Mouse (Mus musculus) cerebral cortex, adult 2 months (tissue): Measurements from ENCODE around the gene Srsf6.

Source experiments
- WGBS: fragments of 180-500 bp; shearing (Covaris S2); methylation state at CpG from one replicate; pipeline ENCODE4 v1.1.7; 2018; 5-methylcytosine and 5-hydroxymethylcytosine counted together

Srsf6 gene

DNA sequence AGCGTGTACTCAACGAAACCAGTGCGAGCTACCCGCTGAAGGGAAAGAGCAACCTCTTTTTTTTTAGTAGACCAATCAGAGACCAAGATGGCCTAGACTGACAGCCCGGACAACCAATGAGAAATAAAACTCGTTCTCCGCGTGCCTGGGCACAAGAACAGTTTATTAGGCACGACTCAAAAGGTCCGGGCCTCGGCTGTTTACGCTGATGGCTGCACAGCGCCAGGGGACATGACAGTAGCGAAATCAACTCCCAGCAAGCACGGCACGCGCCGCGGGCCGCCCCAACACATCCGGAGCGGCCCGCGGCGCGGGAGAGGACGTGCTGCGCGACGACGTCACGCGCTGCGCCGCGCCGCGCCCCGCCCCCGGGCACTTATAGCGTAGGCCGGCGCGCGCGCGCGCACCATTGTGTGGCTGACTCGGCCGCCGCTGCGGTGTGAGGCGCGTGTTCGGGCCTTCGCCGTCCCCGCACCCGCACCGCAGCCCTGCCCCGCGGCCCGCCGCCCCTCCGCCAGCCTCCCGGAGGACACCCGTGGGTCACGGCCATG lies at the start of gene Srsf6:
Gene Srsf6, plus strand, starts transcription at position 406 of the 551 bp plus-strand sequence.
- WGBS: under 1% methylated on average over 46 of the region's 68 CpGs

DNA sequence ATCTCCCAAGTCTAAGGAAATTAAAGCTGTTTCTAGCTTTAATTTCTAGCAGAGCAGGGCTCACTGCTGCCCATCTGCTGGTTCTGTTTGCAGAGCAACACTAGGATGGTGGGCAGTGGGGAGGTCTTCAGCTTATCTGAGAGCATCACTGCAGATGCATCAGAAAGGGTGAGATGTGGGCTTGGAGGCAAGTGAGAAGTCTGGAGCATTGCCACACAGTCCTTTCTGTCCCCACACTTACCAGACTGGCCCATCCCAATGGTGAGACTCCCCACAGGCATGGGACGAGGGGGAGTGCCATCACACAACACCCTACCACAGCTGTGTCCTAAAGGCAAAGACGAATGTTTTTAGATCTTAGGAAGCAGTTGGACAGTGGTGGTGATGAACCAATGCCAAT lies 47.2 kb upstream of the Srsf6 start:
- 72% methylated on average over 2 of the region's 2 CpGs for WGBS

DNA sequence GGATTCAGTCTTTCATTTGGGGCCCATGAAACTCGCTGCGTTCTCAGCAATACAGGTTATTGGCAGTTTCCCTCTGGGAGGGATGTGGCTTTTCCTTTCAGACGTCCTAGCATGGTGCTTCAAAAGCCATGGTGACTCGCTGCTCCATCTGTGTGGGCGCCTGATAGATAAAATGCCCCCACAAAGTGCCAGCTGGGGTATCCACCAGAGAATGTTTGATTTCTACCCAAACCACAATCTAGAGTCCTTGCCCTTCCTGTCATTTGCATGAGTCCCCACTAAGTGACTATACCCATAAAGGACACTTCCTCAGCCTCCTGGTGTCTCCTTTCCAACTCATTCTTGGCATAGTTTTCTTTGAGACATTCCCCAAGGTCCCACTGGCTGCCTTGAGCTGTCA lies 44.2 kb upstream of the Srsf6 start:
- 41% methylated on average over 5 of the region's 5 CpGs for WGBS

DNA sequence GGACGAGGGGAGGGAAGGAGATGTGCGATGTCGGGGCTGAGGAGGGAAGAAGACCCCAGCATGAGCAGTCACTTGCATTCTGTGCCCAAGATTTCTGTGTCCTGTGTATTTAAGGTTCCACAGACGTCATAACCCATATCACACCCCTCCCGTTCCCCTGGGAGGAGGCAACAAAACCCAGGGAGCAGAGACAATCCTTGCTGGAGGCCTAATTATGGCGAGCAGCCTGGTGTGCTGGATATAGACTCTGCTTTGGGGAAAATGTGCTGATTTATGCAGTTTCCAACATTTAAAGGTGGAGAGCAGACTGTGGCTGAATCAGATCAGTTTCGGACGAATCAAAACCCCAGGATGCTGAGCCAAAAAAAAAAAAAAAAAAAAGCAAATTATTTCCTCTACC lies 42.7 kb upstream of the Srsf6 start:
- 49% methylated on average over 8 of the region's 8 CpGs for WGBS

DNA sequence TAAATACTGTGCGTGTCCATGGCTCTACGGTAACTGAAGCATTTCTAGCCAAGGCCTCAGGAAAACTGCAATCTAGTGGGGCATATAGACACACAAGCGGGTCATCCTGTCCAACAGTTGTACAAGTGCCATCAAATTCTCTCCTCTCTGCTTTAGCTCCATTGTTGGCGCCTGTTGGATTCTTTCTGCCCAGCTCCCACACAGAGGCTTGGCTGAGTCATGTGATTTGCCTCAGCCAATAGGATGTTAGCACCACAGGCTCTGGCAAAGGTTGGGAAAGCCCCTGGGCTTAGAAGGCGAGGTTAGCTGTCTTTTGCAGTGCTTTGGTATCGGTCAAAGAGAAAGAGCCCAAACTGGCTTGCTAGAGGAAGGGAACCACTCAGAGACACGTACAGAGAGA lies 42.1 kb upstream of the Srsf6 start:
- 52% methylated on average over 7 of the region's 7 CpGs for WGBS

DNA sequence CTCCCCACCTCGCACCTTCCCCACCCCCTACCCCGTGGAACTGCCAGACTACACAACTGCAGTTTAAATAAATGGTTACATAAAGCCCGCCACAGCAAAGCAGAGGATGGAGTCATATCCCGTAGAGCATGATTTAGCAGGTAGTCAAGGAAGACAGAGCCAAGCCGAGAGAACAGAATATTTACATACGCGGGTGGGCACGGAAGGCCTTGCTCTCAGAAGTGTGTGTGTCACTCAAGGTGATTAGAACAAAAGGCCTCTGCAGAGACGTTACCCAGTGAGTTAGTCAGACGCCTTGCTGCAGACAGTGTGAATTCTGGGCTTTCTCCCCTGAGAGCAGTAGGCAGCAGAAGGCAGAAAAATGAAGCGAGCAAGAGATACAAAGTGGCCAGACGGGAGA lies 41.6 kb upstream of the Srsf6 start:
- WGBS: 55% methylated on average over 12 of the region's 12 CpGs

DNA sequence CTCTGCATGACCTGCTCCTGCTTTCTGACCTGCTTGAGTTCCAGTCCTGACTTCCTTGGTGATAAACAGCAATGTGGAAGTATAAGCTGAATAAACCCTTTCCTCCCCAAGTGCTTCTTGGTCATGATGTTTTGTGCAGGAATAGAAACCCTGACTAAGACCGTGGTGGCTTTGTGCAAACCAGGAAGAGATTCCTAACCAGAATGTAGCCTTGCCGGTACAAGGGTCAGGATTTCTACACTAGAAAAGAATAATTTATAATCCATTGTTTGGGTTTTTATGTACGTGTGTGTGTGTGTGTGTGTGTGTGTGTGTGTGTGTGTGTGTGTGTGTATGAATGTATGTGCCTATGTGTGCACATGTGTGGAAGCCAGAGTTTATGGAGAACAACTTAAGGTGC lies 38.3 kb upstream of the Srsf6 start:
- 83% methylated on average over 3 of the region's 3 CpGs for WGBS

DNA sequence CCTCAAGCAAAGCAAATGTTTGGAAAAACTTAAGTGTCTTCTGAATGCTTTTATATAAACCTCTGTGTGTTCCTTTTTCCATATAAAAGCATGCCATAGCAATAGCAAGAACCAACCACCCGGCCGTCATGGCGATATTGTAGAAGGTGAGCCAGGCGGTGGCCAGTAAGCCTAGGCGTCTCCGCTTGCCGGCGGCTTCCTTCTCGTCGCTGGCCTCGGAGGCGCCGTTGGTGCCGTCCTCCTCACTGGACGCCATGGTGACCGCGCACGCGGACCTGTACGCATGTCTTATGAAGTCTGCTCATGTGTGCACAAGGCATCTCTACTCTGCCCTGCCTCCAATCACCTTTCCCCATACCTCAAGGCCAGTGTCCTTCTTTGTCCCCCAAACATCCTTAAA lies 32.1 kb upstream of the Srsf6 start:
- WGBS: 93% methylated on average over 20 of the region's 20 CpGs

DNA sequence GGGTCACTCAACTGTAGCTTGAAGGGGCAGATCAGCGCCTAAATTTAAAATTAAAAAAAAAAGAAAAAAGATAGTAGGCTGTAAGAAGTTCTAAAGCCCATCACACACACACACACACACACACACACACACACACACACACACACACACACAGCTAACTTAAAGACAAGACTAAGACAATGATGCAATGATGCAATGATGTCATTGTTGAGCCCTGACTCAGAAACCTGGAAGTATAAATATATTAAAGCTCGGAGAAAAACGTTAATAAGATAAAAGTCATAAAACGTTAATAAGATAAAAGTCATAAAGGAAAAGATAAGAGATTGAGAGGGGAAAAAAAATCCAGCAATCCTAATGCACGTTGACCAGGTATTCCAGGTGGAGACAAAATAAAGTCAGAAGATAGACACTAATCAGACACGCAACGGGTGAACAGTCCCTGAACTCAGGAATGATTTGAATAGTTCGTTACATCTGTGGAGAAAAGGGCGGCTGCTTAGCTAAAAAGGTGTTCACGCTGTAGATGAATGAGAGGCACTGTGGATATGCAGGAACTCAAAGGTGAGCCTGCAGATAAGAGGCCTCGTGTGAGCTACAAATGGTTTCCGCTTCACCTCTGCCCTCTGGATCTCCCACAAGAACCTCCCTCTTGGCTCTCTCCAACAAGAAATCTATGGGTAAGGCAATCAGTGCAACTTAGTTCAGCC lies 31.3 kb upstream of the Srsf6 start:
- 81% methylated on average over 12 of the region's 12 CpGs for WGBS

DNA sequence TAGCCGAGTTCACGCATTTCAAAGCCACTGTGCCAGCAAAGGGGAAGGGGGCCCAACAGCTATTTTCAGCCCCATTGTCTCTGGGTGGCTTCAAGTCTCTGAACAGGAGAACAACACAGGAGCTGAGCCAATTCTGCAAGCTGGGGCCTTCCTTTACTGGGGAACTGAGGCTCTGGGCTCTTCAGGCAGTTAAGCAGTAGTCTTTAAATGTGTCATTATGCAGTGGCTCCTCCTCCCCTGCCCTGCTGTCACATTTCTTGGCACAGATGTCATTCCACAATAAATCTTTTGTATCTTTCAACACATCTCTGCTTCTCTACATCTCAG lies 30.8 kb upstream of the Srsf6 start:
- WGBS: 62% methylated on average over 2 of the region's 2 CpGs

DNA sequence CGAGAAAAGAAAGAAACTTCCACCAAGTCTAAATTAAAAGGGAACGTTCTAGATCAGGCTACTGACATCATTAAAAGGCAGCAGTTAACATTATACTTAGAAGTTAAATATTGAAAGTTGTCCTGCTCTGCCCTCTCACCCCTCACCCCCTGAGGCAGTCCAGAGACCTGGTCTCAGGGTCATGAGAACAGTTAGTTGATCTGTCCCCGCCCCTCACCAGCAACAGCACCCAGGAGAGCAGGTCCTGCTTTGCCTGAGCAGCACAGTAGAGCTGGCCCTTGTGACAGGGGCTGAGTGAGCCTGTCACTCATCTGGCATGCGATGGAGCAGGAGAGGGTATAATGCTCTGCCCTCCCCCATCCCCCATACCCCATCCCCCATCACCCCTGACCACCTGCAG lies 25.4 kb upstream of the Srsf6 start:
- 87% methylated on average over 4 of the region's 4 CpGs for WGBS

DNA sequence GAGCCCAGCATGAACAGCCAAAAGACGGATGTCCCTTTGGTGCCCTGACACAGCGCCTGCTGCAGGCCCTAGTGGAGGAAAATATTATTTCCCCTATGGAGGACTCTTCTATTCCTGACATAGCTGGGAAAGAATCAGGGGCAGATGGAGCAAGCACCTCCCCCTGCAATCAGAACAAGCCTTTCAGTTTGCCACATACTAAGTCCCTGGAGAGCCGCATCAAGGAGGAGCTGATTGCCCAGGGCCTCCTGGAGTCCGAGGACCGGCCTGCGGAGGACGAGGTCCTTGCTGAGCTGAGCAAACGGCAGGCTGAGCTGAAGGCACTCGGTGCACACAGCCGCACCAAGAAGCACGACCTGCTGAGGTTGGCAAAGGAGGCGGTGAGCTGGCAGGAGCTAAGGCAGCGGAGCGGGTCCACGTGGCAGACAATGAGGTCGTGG lies 23.3 kb upstream of the Srsf6 start:
- 47% methylated on average over 16 of the region's 16 CpGs for WGBS

DNA sequence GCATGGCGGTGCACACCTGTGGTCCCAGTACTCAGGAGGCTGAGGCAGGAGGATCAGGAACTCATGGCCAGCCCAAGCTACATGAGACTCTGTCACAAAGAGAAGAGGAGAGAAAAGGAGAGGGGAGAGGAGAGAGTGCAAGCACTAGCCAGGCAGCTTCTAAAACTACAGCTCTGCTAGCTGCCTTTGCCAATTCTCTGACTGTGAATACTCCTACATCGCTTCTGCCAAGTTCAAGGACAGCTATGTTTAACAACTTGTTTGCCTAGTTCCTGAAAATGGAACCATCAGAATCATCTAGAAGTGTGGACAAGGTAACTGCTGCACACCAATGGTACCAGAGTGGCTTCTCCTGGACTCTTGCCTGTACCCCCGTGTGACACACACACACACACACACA lies 17.3 kb upstream of the Srsf6 start:
- WGBS: 40% methylated on average over 3 of the region's 3 CpGs

DNA sequence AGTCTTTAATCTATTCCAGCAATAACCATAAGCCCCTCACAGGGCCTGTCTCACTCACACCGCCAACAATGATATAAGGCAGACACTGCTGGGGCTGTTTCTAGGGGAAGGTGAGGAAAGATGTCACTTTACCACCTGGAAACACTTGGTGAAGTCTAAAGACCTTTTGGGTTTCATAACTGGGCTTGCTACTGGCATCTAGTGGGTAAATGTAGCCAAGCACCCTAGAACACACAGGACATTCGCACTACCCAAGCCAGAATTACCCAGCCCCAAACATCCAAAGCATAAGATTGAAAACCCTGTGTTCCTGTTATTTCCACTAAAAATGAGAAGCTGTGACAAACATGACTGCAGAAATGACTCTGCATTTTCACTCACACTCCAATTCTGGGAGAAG lies 16.8 kb upstream of the Srsf6 start:
- WGBS: 29% methylated on average over 2 of the region's 2 CpGs

DNA sequence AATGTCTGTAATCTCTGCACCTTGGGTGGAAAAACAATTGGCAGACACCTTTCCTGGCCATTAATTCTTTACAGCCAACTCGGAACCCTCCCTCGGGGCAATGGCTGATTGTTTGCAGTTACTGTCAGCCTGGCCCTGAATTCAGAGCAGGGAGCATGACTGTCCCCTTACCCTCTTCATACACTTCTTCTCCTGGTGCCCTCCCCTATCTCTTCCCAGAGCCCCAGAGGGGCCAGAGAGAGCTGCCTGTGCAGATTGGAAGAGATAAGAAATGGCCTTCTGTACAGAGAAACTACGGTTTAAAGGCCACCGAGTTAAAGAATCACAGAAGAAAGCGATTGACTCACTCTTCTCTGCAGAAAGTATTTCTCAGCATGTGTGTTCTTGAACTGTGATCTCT lies 11.4 kb upstream of the Srsf6 start:
- WGBS: 78% methylated on average over 5 of the region's 5 CpGs

DNA sequence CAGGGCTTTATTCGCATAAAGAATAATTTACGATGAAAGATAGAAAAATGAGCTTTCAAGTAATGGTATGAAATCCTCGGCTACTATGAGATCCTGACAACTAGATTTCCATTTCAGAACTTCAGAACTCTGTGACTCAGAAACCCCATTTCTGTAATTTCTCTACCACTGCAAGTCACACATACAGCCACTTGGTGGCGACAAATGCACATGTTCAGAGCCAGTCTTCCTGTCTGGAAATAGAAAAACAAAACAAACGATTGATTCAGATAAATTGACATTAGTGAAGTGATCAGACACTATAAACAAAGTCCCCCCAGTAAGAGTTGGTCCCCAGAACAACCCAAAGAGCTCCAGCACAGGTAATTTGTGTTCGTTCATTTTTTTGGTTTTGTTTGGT lies 9.1 kb upstream of the Srsf6 start:
- 11% methylated on average over 6 of the region's 6 CpGs for WGBS

DNA sequence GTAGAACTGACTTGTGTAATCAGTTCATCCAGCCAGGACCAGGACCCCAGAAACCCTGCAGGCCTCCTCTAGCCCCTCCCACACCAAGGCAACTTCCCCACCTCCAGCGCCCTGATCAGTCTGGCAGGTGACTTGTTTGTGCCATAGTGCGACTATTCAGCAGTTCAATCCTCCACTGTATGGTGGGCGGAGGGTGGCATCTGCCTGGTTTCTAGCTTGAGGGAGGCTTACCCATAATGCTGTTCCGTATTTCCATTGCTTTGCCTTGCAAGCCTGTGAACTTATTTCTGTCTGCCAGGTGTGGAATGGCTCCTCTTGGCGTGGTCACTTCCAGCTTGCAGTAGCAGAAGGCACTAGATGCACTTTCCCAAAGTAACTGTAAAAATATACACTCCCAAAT lies 8.5 kb upstream of the Srsf6 start:
- 43% methylated on average over 5 of the region's 5 CpGs for WGBS

DNA sequence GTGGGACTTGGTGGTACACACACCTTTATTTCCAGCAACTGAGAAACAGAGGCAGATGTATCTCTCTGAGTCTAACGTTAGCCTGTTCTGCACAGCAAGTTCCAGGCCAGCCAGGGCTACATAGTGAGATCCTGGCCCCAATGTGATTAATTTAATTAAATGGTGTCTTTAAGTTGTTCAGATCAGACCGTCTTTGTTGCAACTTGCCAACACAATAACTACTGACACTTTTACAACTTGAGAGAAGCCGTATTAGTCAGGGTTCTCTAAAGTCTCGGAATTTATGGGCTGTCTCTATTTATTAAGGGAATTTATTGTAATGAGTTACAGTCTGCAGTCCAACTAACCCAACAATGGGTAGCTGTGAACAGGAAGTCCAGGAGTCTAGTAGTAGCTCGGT lies 7.2 kb upstream of the Srsf6 start:
- 83% methylated on average over 5 of the region's 5 CpGs for WGBS

DNA sequence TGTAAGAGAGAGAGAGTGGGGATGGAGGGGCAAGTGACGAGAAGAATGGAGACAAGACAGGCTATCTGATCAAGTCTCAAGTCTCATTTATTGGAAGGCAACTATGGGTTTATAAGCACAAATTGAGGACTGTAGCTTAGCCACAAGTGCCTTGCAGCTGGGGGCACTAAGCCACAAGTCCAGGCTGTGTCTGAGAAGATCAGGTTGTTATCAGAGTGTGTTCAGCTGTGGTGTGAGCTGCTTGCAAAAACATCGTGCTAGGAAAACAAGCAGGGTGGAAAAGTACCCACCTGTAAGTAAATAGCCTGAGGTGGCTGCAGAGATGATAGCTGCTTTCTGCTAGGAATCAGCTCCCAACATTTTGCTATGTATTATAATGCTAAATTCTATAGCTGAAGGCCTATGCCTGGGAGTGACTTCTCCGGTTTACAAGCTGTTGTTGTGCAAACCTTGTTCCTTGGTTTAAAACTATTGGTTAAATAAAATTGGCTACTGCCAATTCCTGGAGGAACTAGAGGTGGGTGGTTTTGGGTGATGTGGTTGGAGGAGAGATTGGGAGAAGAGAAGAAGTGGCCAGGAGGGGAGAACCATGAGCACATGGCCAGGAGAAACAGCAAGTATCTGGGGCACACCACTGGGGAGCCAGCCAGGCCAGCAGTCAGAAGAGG lies 3.3 kb upstream of the Srsf6 start:
- WGBS: 82% methylated on average over 3 of the region's 3 CpGs

DNA sequence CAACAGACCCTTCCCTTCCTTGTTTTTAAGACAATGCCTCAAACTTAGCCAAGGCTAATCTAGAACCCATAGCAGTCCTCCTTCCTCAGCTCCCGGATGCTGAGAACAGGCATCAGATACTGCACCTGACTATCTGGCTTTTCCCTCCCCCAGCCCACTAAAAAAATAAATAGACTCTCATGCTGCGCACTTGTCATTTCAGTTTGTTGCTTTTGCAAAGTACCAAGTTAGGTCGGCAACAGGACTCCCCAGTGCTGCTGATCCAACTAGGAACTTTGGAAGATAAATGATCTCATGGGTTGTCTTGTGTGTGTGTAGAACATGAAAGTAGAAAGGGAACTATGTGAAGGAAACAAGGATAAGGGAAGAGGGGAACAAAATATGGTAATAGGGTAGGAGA lies 1.6 kb upstream of the Srsf6 start:
- 81% methylated on average over 3 of the region's 3 CpGs for WGBS

DNA sequence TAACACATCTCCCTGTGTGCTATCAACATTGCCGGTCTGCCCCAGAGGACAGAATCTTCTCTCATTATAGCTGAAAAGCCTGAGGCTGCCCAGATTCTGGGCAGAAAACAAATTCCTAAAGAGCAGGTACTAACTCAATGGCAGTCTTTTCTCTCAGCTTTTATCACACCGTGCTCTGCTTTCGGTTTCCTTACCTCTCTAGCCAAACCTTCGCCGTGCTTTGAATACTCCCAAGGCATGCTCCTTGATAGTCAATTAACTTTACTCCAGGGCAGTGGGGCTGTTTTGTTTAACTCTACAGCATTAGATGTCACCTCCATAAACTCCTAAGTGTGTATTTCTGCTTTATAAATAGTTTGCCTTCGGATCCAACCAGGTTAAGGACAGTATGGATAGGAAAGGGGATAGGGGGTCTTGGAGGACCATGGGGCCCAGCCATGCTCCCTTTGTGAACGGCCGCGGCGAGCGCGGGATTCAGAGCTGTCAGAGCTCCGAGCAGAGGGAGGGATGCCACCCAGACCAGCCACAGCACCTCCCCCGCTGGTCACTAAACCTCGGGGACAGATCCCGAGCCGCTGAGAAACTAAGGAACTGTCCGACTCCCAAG lies 709 bp upstream of the Srsf6 start:
- under 1% methylated on average over 18 of the region's 18 CpGs for WGBS

DNA sequence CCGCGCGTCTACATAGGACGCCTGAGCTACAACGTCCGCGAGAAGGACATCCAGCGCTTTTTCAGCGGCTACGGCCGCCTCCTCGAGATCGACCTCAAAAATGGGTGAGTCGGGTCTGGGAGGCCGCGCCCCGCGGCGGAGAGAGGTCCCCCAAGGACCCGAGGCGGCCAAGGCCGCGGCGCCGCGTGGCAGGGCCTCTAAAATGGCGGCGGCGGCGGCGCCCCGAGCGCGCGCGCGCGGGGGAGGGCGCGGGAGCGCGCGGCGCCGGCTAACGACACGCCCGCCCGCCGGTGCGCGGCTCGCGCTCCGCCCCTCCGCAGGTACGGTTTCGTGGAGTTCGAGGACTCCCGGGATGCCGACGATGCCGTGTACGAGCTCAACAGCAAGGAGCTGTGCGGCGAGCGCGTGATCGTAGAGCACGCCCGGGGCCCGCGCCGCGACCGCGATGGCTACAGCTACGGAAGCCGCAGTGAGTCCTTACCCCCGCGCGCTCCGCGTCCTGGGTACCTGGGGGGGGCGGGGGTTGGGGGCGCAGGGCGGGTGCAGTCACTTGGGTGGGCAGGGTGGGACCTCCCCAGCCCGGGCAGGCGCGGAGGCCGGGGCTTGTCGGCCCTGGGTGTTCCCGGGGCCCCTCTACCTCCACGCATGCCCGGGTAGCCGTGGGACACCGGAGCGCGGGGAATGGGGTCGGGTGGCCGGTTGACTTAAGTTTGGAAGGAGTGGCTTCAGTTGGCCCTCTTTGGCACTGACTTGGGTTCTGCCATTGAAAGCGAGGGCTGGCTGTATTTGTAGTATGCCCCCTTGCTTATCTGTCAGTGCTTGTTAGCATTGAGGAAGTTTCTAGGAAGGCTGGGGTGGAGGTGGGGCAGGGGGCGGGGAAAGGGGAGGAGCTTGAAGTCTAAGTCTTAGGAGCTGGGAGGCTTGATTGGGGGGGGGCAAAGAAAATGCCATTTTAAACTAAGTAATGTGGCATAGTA lies 634 bp downstream of the Srsf6 start:
- WGBS: under 1% methylated on average over 94 of the region's 103 CpGs
